Mouse (Mus musculus) heart, embryonic 16.5 days (tissue): ENCODE measurements around the gene Enpp7. TPM values are rescaled to one million over a fixed set of nuclear protein-coding genes. Genes with fewer than 3 reads are reported as not detected.

Experiments
- ATAC-seq: fragments of 200-750 bp; cut with Nextera tagmentation; replicated peaks from 2 replicates; pipeline ENCODE4 v1.8.0; 2017; ENCODE audit warnings: moderate number of reproducible peaks; ENCODE audit not compliant: insufficient read depth, low FRiP score; ENCODE audit errors: extremely low read depth
- H3K27ac ChIP-seq: fragments of 300-500 bp; sonication (generic); 2 replicates; pipeline ENCODE4 v1.5.1; 2014; ENCODE audit warnings: mild to moderate bottlenecking, low read length, control low read depth, moderate library complexity
- H3K27me3 ChIP-seq: fragments of 300-500 bp; sonication (generic); 2 replicates; pipeline ENCODE4 v1.6.1; 2014; ENCODE audit warnings: low read length, mixed read lengths; ENCODE audit not compliant: control insufficient read depth, insufficient read depth
- H3K36me3 ChIP-seq: fragments of 300-500 bp; sonication (generic); 2 replicates; pipeline ENCODE4 v1.6.1; 2014; ENCODE audit not compliant: control insufficient read depth, insufficient read depth
- H3K4me1 ChIP-seq: fragments of 300-500 bp; sonication (generic); 2 replicates; pipeline ENCODE4 v1.6.1; 2014; ENCODE audit warnings: low read length, mixed read lengths; ENCODE audit not compliant: control insufficient read depth, insufficient read depth
- H3K4me2 ChIP-seq: fragments of 300-500 bp; sonication (generic); 2 replicates; pipeline ENCODE4 v1.6.1; 2014; ENCODE audit warnings: low read depth, mild to moderate bottlenecking, control low read depth, low read length
- H3K4me3 ChIP-seq: fragments of 300-500 bp; sonication (generic); 2 replicates; pipeline ENCODE4 v1.5.1; 2014; ENCODE audit warnings: mild to moderate bottlenecking, control low read depth, low read length
- H3K9ac ChIP-seq: fragments of 300-500 bp; sonication (generic); 2 replicates; pipeline ENCODE4 v1.6.1; 2014; ENCODE audit warnings: low read length, control low read depth
- H3K9me3 ChIP-seq: fragments of 300-500 bp; sonication (generic); replicated peaks from 2 replicates; pipeline ENCODE4 v1.6.1; 2016; ENCODE audit warnings: low read length; ENCODE audit not compliant: control insufficient read depth
- WGBS: fragments of 180-500 bp; shearing (Covaris S2); extraction: QIAGEN DNeasy Blood & Tissue Kit; methylation state at CpG from one replicate; pipeline ENCODE4 v1.1.7; 2014; 5-methylcytosine and 5-hydroxymethylcytosine counted together
- polyA plus RNA-seq: library from polyadenylated mRNA; unstranded; fragments of >200 nt; fragmentation: Nextera tagmentation; extraction: Ambion mirVana; gene quantifications from 2 replicates; pipeline ENCODE4 v1.2.1, GENCODE M21; 2015

Gene Enpp7
- 0.12 TPM in 1 of 2 replicates, not detected in the other for polyA plus RNA-seq

DNA sequence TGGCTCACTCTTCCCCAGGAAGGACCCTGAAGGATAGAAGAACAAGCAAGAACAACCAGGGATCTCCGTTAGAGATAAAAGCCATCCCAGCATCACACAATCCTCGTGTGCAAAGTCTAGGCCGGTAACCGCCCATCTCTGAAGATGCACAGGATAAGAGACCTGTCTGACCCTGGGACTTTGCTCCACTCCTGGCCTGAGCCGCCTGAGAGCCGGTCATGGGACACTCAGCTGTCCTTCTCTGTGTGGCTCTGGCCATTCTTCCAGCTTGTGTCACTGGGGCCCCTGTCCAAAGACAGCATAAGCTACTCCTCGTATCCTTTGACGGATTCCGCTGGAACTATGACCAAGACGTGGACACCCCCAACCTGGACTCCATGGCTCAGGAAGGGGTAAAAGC lies at the start of gene Enpp7:
Gene Enpp7, plus strand, starts transcription at position 190 of the 400 bp plus-strand sequence.
- Histone ChIP-seq H3K9me3 (no peaks in the 10 kb centered on the region), H3K9ac (no peak within 1 kb of the TSS), H3K36me3 (no peaks in the 10 kb centered on the region), H3K4me3 (no peak within 1 kb of the TSS), H3K4me1 (no peaks in the 10 kb centered on the region; the same call in 1 of the 2 replicates), H3K27ac (no peak within 1 kb of the TSS), H3K4me2 (no peak within 1 kb of the TSS), H3K27me3 (no peaks in the 10 kb centered on the region; the same call in 1 of the 2 replicates)
- no peak for ATAC-seq
- 81% methylated on average over 10 of the region's 10 CpGs for WGBS

- H3K4me2 ChIP-seq, result no peak overlapping the region
- no peaks in the 10 kb centered on the region for H3K9me3 ChIP-seq
- no peak overlapping the region for H3K27ac ChIP-seq
- no peaks in the 10 kb centered on the region for H3K4me1 ChIP-seq
- no peak overlapping the region for H3K4me3 ChIP-seq
- 71% methylated on average over 4 of the region's 4 CpGs for WGBS
- H3K27me3 ChIP-seq, result peaks cover 4% of the 10 kb centered on the region; the same call in 1 of the 2 replicates
- no peaks in the 10 kb centered on the region for H3K36me3 ChIP-seq
- no peak overlapping the region for H3K9ac ChIP-seq
- no peak for ATAC-seq
Observed at GRCm38 (mm10) chr11:118939731-118940130, 48.3 kb upstream of the Enpp7 start.

- WGBS, result 65% methylated on average over 11 of the region's 11 CpGs
- ATAC-seq, result no peak
- no peak overlapping the region for H3K9ac ChIP-seq
Observed at GRCm38 (mm10) chr11:118940539-118940938, 47.4 kb upstream of the Enpp7 start.

GRCm38 (mm10) chr11:118941268-118941667 lies 46.7 kb upstream of the Enpp7 start:
- H3K27ac ChIP-seq, result no peak overlapping the region
- H3K9me3 ChIP-seq, result no peaks in the 10 kb centered on the region
- no peak for ATAC-seq
- no peaks in the 10 kb centered on the region for H3K4me1 ChIP-seq
- H3K4me3 ChIP-seq, result no peak overlapping the region
- H3K27me3 ChIP-seq, result peaks cover 7% of the 10 kb centered on the region; the same call in 1 of the 2 replicates
- H3K4me2 ChIP-seq, result no peak overlapping the region
- no peaks in the 10 kb centered on the region for H3K36me3 ChIP-seq
- no peak overlapping the region for H3K9ac ChIP-seq
- WGBS, result 40% methylated on average over 5 of the region's 5 CpGs

More at GRCm38 (mm10) chr11:118940539-118940938, 47.4 kb upstream of the Enpp7 start:
- Histone ChIP-seq H3K9me3 (no peaks in the 10 kb centered on the region), H3K4me1 (no peaks in the 10 kb centered on the region), H3K27me3 (peaks cover 4% of the 10 kb centered on the region; the same call in 1 of the 2 replicates), H3K36me3 (no peaks in the 10 kb centered on the region), H3K4me3 (no peak overlapping the region), H3K4me2 (no peak overlapping the region), H3K27ac (no peak overlapping the region)

- no peak overlapping the region for H3K4me3 ChIP-seq
- ATAC-seq, result no peak
- H3K36me3 ChIP-seq, result no peaks in the 10 kb centered on the region
- peaks cover 12% of the 10 kb centered on the region for H3K27me3 ChIP-seq
- WGBS, result 82% methylated on average over 8 of the region's 8 CpGs
- H3K27ac ChIP-seq, result no peak overlapping the region
- no peaks in the 10 kb centered on the region for H3K4me1 ChIP-seq
- H3K9me3 ChIP-seq, result no peaks in the 10 kb centered on the region
- H3K4me2 ChIP-seq, result no peak overlapping the region
- no peak overlapping the region for H3K9ac ChIP-seq
Observed at GRCm38 (mm10) chr11:118945868-118946267, 42.1 kb upstream of the Enpp7 start.

GRCm38 (mm10) chr11:118955016-118955415 lies 33.0 kb upstream of the Enpp7 start:
- Histone ChIP-seq H3K4me1 (peaks cover 15% of the 10 kb centered on the region), H3K27ac (no peak overlapping the region), H3K9ac (no peak overlapping the region), H3K27me3 (peaks cover 3% of the 10 kb centered on the region), H3K4me3 (no peak overlapping the region), H3K36me3 (no peaks in the 10 kb centered on the region), H3K4me2 (no peak overlapping the region), H3K9me3 (no peaks in the 10 kb centered on the region)
- no peak for ATAC-seq
- 53% methylated on average over 6 of the region's 6 CpGs for WGBS

GRCm38 (mm10) chr11:118957070-118957471 lies 30.9 kb upstream of the Enpp7 start:
- Histone ChIP-seq H3K36me3 (no peaks in the 10 kb centered on the region), H3K4me2 (peak overlapping the region; percentile 55), H3K4me3 (no peak overlapping the region), H3K9ac (no peak overlapping the region), H3K27me3 (peaks cover 8% of the 10 kb centered on the region; the same call in 1 of the 2 replicates), H3K4me1 (peaks cover 15% of the 10 kb centered on the region), H3K9me3 (no peaks in the 10 kb centered on the region), H3K27ac (peak overlapping the region; percentile 54)
- ATAC-seq, result peak; percentile 87
- 25% methylated on average over 14 of the region's 14 CpGs for WGBS

- Histone ChIP-seq H3K27me3 (peaks cover 17% of the 10 kb centered on the region), H3K4me2 (no peak overlapping the region), H3K4me3 (no peak overlapping the region), H3K27ac (no peak overlapping the region), H3K36me3 (no peaks in the 10 kb centered on the region), H3K4me1 (peaks cover 15% of the 10 kb centered on the region), H3K9ac (no peak overlapping the region), H3K9me3 (no peaks in the 10 kb centered on the region)
- no peak for ATAC-seq
- 67% methylated on average over 3 of the region's 3 CpGs for WGBS
Observed at GRCm38 (mm10) chr11:118960649-118961048, 27.3 kb upstream of the Enpp7 start.

- no peaks in the 10 kb centered on the region for H3K36me3 ChIP-seq
- no peak overlapping the region for H3K4me2 ChIP-seq
- H3K4me1 ChIP-seq, result peaks cover 8% of the 10 kb centered on the region
- no peak for ATAC-seq
- no peak overlapping the region for H3K9ac ChIP-seq
- no peak overlapping the region for H3K27ac ChIP-seq
- H3K27me3 ChIP-seq, result peaks cover 23% of the 10 kb centered on the region
- no peaks in the 10 kb centered on the region for H3K9me3 ChIP-seq
- no peak overlapping the region for H3K4me3 ChIP-seq
- 46% methylated on average over 4 of the region's 4 CpGs for WGBS
Observed at GRCm38 (mm10) chr11:118962478-118962877, 25.5 kb upstream of the Enpp7 start.
